Mouse (Mus musculus) cerebellum, postnatal 10 days (tissue): Measurements from ENCODE around the gene Slc22a21.

Source experiments
- DNase-seq, 2 experiments: peaks; one replicate each; pipeline ENCODE4 v3.0.0; 2021; ENCODE audit warnings: mixed read lengths in 2 of 2

Gene Slc22a21

GRCm38 (mm10) chr11:53903781-53904533 is 76.2 kb downstream of the Slc22a21 start:
- DNase-seq, result no peak

- no peak for DNase-seq
Measured at GRCm38 (mm10) chr11:53902741-53903140, 77.4 kb downstream of the Slc22a21 start.

GRCm38 (mm10) chr11:53900991-53901390 is 79.1 kb downstream of the Slc22a21 start:
- DNase-seq, result no peak

GRCm38 (mm10) chr11:53899981-53900380 is 80.2 kb downstream of the Slc22a21 start:
- DNase-seq, result no peak
